Mouse (Mus musculus): ENCODE data around the gene Mrps17. TPM values are rescaled to one million over a fixed set of nuclear protein-coding genes. Genes with fewer than 3 reads are reported as not detected.
"Not testable (repeated sequence)": the region's sequence is repeated elsewhere in the genome, so short reads cannot be mapped to it uniquely, and the experiment has no call there.

Gene Mrps17
- 167 and 169 TPM in 2 replicates for polyA plus RNA-seq (2014; fragmentation: Nextera tagmentation; extraction: Ambion mirVana)

GRCm38 (mm10) chr5:129715326-129715861 lies at the start of gene Mrps17:
TSS of gene Mrps17 (plus strand) at chr5:129715497.
- Histone ChIP-seq H3K4me2 (peak within 1 kb of the TSS; percentile 80), H3K36me3 (ENCODE audit: control insufficient read depth, insufficient read depth, low read length) (peaks cover 25% of the 10 kb centered on the region), H3K4me3 (ENCODE audit: low read depth, low read length) (peak within 1 kb of the TSS; percentile 75), H3K27ac (ENCODE audit: low read depth, low read length) (peak within 1 kb of the TSS; percentile 57), H3K27me3 (ENCODE audit: control insufficient read depth, insufficient read depth, low read length) (no peaks in the 10 kb centered on the region), H3K4me1 (ENCODE audit: control insufficient read depth, insufficient read depth, low read length) (peaks cover 6% of the 10 kb centered on the region; the same call in 1 of the 2 replicates), H3K9me3 (replicated peaks; ENCODE audit: control insufficient read depth, low read length) (no peaks in the 10 kb centered on the region), H3K9ac (ENCODE audit: low read depth, low read length) (peak within 1 kb of the TSS; percentile 90)
- ATAC-seq (replicated peaks; ENCODE audit: insufficient number of reproducible peaks, low FRiP score, low TSS enrichment) = peak; percentile 96
- under 1% methylated on average over 33 of the region's 33 CpGs for WGBS (ENCODE audit: insufficient replicate concordance)

DNA sequence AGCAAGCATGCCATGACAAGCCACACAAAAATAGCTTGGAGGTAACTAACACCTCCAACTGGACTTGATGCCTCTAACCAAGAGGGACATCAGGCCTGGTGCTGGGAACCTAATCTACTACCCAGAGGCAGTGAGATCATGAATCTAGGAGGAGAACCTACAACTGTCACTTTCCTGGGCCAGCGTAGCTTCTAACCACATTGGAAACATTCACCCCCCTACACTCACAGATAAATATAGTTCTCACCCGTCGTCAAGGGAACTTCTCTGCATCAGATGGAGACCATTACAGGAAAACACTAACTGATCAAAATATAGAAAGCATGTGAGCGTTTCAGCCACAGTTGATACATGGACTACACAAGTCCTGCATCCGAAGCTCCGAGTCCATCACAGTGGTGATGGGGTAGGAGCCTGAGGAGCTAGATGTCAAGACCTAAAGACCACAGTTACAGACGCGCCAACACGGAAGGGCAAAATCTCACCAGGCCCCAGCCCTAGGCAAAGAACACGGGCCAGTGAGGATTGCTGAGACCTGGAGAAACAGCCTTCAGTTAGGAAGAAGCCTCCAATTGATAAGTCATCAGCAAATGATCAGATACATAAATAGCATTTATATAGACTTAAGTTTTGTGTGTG lies 48.9 kb upstream of the Mrps17 start:
- Histone ChIP-seq H3K36me3 (ENCODE audit: control insufficient read depth, insufficient read depth, low read length) (no peaks in the 10 kb centered on the region), H3K4me3 (ENCODE audit: low read depth, low read length) (no peak overlapping the region), H3K27me3 (ENCODE audit: control insufficient read depth, insufficient read depth, low read length) (no peaks in the 10 kb centered on the region), H3K4me1 (ENCODE audit: control insufficient read depth, insufficient read depth, low read length) (peaks cover 4% of the 10 kb centered on the region; the same call in 1 of the 2 replicates), H3K27ac (ENCODE audit: low read depth, low read length) (no peak overlapping the region), H3K9me3 (replicated peaks; ENCODE audit: control insufficient read depth, low read length) (no peaks in the 10 kb centered on the region), H3K9ac (ENCODE audit: low read depth, low read length) (no peak overlapping the region), H3K4me2 (no peak overlapping the region)
- WGBS (ENCODE audit: insufficient replicate concordance) = 86% methylated on average over 10 of the region's 10 CpGs
- ATAC-seq (replicated peaks; ENCODE audit: insufficient number of reproducible peaks, low FRiP score, low TSS enrichment) = no peak

DNA sequence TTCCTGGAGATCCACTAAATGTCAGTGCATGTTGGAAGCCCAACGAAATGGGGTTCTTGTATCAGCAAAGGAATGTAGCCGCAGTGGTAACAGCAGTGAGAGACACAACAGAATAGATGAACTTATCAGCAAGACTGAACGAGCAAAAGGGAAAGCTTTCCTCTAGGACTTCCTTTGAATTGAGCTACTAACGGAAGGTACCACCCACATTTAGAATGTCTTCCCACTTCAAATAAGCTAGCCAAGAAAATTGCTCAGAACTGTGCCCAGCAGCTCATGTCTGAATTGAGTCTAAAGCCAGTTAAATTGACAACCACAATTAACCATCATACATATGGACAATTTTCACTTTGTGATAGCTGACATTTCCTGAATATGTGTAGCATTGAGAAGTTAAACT lies 47.4 kb upstream of the Mrps17 start:
- Histone ChIP-seq H3K9me3 (replicated peaks; ENCODE audit: control insufficient read depth, low read length) (no peaks in the 10 kb centered on the region), H3K36me3 (ENCODE audit: control insufficient read depth, insufficient read depth, low read length) (no peaks in the 10 kb centered on the region), H3K27me3 (ENCODE audit: control insufficient read depth, insufficient read depth, low read length) (no peaks in the 10 kb centered on the region), H3K4me1 (ENCODE audit: control insufficient read depth, insufficient read depth, low read length) (peaks cover 4% of the 10 kb centered on the region; the same call in 1 of the 2 replicates), H3K4me3 (ENCODE audit: low read depth, low read length) (no peak overlapping the region), H3K27ac (ENCODE audit: low read depth, low read length) (no peak overlapping the region), H3K4me2 (no peak overlapping the region), H3K9ac (ENCODE audit: low read depth, low read length) (no peak overlapping the region)
- no peak for ATAC-seq (replicated peaks; ENCODE audit: insufficient number of reproducible peaks, low FRiP score, low TSS enrichment)
- WGBS (ENCODE audit: insufficient replicate concordance) = 79% methylated on average over 4 of the region's 4 CpGs

- H3K36me3 ChIP-seq (ENCODE audit: control insufficient read depth, insufficient read depth, low read length) = no peaks in the 10 kb centered on the region
- peak; percentile 61 for ATAC-seq (replicated peaks; ENCODE audit: insufficient number of reproducible peaks, low FRiP score, low TSS enrichment)
- no peaks in the 10 kb centered on the region for H3K27me3 ChIP-seq (ENCODE audit: control insufficient read depth, insufficient read depth, low read length)
- H3K9me3 ChIP-seq (replicated peaks; ENCODE audit: control insufficient read depth, low read length) = no peaks in the 10 kb centered on the region
- peak overlapping the region; percentile 77 for H3K9ac ChIP-seq (ENCODE audit: low read depth, low read length)
- 1% methylated on average over 31 of the region's 31 CpGs for WGBS (ENCODE audit: insufficient replicate concordance)
- peaks cover 4% of the 10 kb centered on the region; the same call in 1 of the 2 replicates for H3K4me1 ChIP-seq (ENCODE audit: control insufficient read depth, insufficient read depth, low read length)
- peak overlapping the region; percentile 76 for H3K4me2 ChIP-seq
- peak overlapping the region; percentile 63 for H3K4me3 ChIP-seq (ENCODE audit: low read depth, low read length)
- H3K27ac ChIP-seq (ENCODE audit: low read depth, low read length) = no peak overlapping the region
Observed at GRCm38 (mm10) chr5:129669453-129670035, 45.8 kb upstream of the Mrps17 start.

DNA sequence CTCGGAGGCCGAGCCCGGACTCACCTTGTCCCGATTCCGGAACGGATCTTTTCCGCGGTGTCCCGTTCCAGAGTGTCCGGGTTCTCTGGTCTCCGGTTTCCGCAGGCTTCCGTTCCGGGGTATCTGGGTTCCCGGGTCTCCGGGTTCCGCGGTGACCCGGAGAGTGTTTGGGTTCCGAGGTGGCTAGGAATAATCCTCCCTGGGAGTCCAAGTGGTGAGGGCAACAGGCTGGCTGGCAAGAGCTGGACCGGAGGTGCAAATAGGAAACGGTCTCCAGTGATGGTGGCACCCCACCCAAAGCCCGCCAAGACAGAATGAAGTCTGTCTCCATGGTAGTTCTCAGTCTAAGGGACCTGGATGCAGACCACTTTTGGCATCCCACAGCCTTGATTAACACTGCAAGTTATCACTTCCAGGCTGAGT lies 45.2 kb upstream of the Mrps17 start, which contains the start of gene Zfp11:
TSS of gene Zfp11 (minus strand) at position 64 of the 423 bp plus-strand sequence.
- Histone ChIP-seq H3K9ac (ENCODE audit: low read depth, low read length) (peak within 1 kb of the TSS; percentile 77), H3K9me3 (replicated peaks; ENCODE audit: control insufficient read depth, low read length) (no peaks in the 10 kb centered on the region), H3K36me3 (ENCODE audit: control insufficient read depth, insufficient read depth, low read length) (no peaks in the 10 kb centered on the region), H3K4me1 (ENCODE audit: control insufficient read depth, insufficient read depth, low read length) (peaks cover 4% of the 10 kb centered on the region; the same call in 1 of the 2 replicates), H3K4me2 (peak within 1 kb of the TSS; percentile 76), H3K4me3 (ENCODE audit: low read depth, low read length) (peak within 1 kb of the TSS; percentile 63), H3K27ac (ENCODE audit: low read depth, low read length) (no peak within 1 kb of the TSS), H3K27me3 (ENCODE audit: control insufficient read depth, insufficient read depth, low read length) (no peaks in the 10 kb centered on the region)
- WGBS (ENCODE audit: insufficient replicate concordance) = 2% methylated on average over 23 of the region's 23 CpGs
- peak; percentile 75; the same call in 1 of the 2 replicates for ATAC-seq (replicated peaks; ENCODE audit: insufficient number of reproducible peaks, low FRiP score, low TSS enrichment)

GRCm38 (mm10) chr5:129685141-129685540 lies 30.2 kb upstream of the Mrps17 start:
- 82% methylated on average over 5 of the region's 5 CpGs for WGBS (ENCODE audit: insufficient replicate concordance)
- H3K9me3 ChIP-seq (replicated peaks; ENCODE audit: control insufficient read depth, low read length); H3K4me1 ChIP-seq (ENCODE audit: control insufficient read depth, insufficient read depth, low read length); H3K4me2 ChIP-seq; H3K4me3 ChIP-seq (ENCODE audit: low read depth, low read length); H3K27me3 ChIP-seq (ENCODE audit: control insufficient read depth, insufficient read depth, low read length); H3K27ac ChIP-seq (ENCODE audit: low read depth, low read length); H3K9ac ChIP-seq (ENCODE audit: low read depth, low read length); ATAC-seq (replicated peaks; ENCODE audit: insufficient number of reproducible peaks, low FRiP score, low TSS enrichment); H3K36me3 ChIP-seq (ENCODE audit: control insufficient read depth, insufficient read depth, low read length): not testable (repeated sequence)

GRCm38 (mm10) chr5:129687621-129688020 lies 27.7 kb upstream of the Mrps17 start:
- Histone ChIP-seq H3K4me1 (ENCODE audit: control insufficient read depth, insufficient read depth, low read length) (no peaks in the 10 kb centered on the region), H3K4me3 (ENCODE audit: low read depth, low read length) (no peak overlapping the region), H3K4me2 (no peak overlapping the region), H3K9me3 (replicated peaks; ENCODE audit: control insufficient read depth, low read length) (no peaks in the 10 kb centered on the region), H3K36me3 (ENCODE audit: control insufficient read depth, insufficient read depth, low read length) (no peaks in the 10 kb centered on the region), H3K27ac (ENCODE audit: low read depth, low read length) (no peak overlapping the region), H3K9ac (ENCODE audit: low read depth, low read length) (no peak overlapping the region), H3K27me3 (ENCODE audit: control insufficient read depth, insufficient read depth, low read length) (no peaks in the 10 kb centered on the region)
- no peak for ATAC-seq (replicated peaks; ENCODE audit: insufficient number of reproducible peaks, low FRiP score, low TSS enrichment)
- WGBS (ENCODE audit: insufficient replicate concordance) = 69% methylated on average over 7 of the region's 7 CpGs

- WGBS (ENCODE audit: insufficient replicate concordance) = 77% methylated on average over 3 of the region's 3 CpGs
- no peaks in the 10 kb centered on the region for H3K36me3 ChIP-seq (ENCODE audit: control insufficient read depth, insufficient read depth, low read length)
- H3K4me3 ChIP-seq (ENCODE audit: low read depth, low read length) = no peak overlapping the region
- no peak overlapping the region for H3K9ac ChIP-seq (ENCODE audit: low read depth, low read length)
- no peaks in the 10 kb centered on the region for H3K27me3 ChIP-seq (ENCODE audit: control insufficient read depth, insufficient read depth, low read length)
- no peaks in the 10 kb centered on the region for H3K9me3 ChIP-seq (replicated peaks; ENCODE audit: control insufficient read depth, low read length)
- no peaks in the 10 kb centered on the region for H3K4me1 ChIP-seq (ENCODE audit: control insufficient read depth, insufficient read depth, low read length)
- no peak overlapping the region for H3K27ac ChIP-seq (ENCODE audit: low read depth, low read length)
- no peak for ATAC-seq (replicated peaks; ENCODE audit: insufficient number of reproducible peaks, low FRiP score, low TSS enrichment)
- H3K4me2 ChIP-seq = no peak overlapping the region
Observed at GRCm38 (mm10) chr5:129690528-129690927, 24.8 kb upstream of the Mrps17 start.

All from heart, embryonic 11.5 days (tissue).